Mouse (Mus musculus) megakaryocyte, embryonic 14.5 days (primary cell): ENCODE results near the gene Fads3.

ENCODE experiments used
- FLI1 ChIP-seq: IDR thresholded peaks from 2 replicates; pipeline ENCODE4 v1.6.1; 2012; ENCODE audit warnings: low read length, inconsistent platforms, mixed read lengths
- GATA1 ChIP-seq: IDR thresholded peaks from 3 replicates; pipeline ENCODE4 v1.6.1; 2012; ENCODE audit warnings: mixed read lengths, low read length, inconsistent platforms, borderline replicate concordance

- TF ChIP-seq GATA1: no peak
- TF ChIP-seq FLI1: no peak
Observed at GRCm38 (mm10) chr19:10013348-10013747, 28.0 kb upstream of the Fads3 start.
